Mouse (Mus musculus) c-Kit-positive CD71-positive TER-119-negative erythroid progenitor cells, embryonic 14.5 days (primary cell): ENCODE data around the gene Ccdc88a.

Source experiments
- DNase-seq: peaks from one replicate; pipeline ENCODE4 v3.0.0-alpha.2; 2013; ENCODE audit warnings: low read depth

Gene Ccdc88a

GRCm38 (mm10) chr11:29548504-29549424, 175.3 kb downstream of the Ccdc88a start:
- DNase-seq = no peak

DNA sequence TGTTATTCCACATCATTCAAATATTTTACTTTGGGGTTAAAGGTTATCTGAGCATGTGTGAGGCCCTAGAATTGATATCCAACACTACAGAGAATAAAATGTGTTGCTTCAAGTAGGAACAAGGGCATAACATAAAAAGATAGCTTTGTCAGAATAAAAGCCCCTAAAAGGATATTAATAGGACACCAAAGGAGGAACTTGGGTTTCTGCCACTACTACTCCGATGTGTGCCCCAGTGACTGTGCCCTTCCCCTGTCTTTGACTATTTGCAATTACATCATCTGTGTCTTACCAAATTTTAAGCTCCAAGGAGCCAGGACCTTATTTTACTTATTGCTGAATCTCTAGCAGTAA, 175.9 kb downstream of the Ccdc88a start:
- DNase-seq = no peak
